Mouse (Mus musculus) neural tube, embryonic 12.5 days (tissue): ENCODE results near the gene Tmod3. TPM values are rescaled to one million over a fixed set of nuclear protein-coding genes. Genes with fewer than 3 reads are reported as not detected.

Experiments used
- ATAC-seq: fragments of 200-750 bp; cut with Nextera tagmentation; 2 replicates; pipeline ENCODE4 v1.8.0; 2017; ENCODE audit warnings: low read depth, mild to moderate bottlenecking, moderate TSS enrichment, moderate library complexity; ENCODE audit not compliant: low FRiP score
- H3K27ac ChIP-seq: fragments of 300-500 bp; sonication (generic); 2 replicates; pipeline ENCODE4 v1.5.1; 2016
- H3K27me3 ChIP-seq: fragments of 300-500 bp; sonication (generic); replicated peaks from 2 replicates; pipeline ENCODE4 v1.6.1; 2016; ENCODE audit warnings: mild to moderate bottlenecking
- H3K36me3 ChIP-seq: fragments of 300-500 bp; sonication (generic); 2 replicates; pipeline ENCODE4 v1.6.1; 2016; ENCODE audit warnings: mild to moderate bottlenecking
- H3K4me1 ChIP-seq: fragments of 300-500 bp; sonication (generic); 2 replicates; pipeline ENCODE4 v1.6.1; 2016
- H3K4me2 ChIP-seq: fragments of 300-500 bp; sonication (generic); replicated peaks from 2 replicates; pipeline ENCODE4 v1.6.1; 2016; ENCODE audit warnings: mild to moderate bottlenecking
- H3K4me3 ChIP-seq: fragments of 300-500 bp; sonication (generic); 2 replicates; pipeline ENCODE4 v1.5.1; 2016
- H3K9ac ChIP-seq: fragments of 300-500 bp; sonication (generic); 2 replicates; pipeline ENCODE4 v1.6.1; 2016; ENCODE audit warnings: mild to moderate bottlenecking
- H3K9me3 ChIP-seq: fragments of 300-500 bp; sonication (generic); 2 replicates; pipeline ENCODE4 v1.6.1; 2016; ENCODE audit warnings: mild to moderate bottlenecking
- WGBS: fragments of 180-500 bp; shearing (Covaris S2); methylation state at CpG from one replicate; pipeline ENCODE4 v1.1.7; 2016; 5-methylcytosine and 5-hydroxymethylcytosine counted together
- polyA plus RNA-seq: library from polyadenylated mRNA; unstranded; fragments of >200 nt; fragmentation: Nextera tagmentation; extraction: Ambion mirVana; gene quantifications from 2 replicates; pipeline ENCODE4 v1.2.1, GENCODE M21; 2016

Gene Tmod3
- polyA plus RNA-seq, 1 experiment from 2014 or later, result 99.9 TPM

- Histone ChIP-seq H3K36me3 (peaks cover 2% of the 10 kb centered on the region; the same call in 1 of the 2 replicates), H3K27ac (no peak overlapping the region), H3K9me3 (no peaks in the 10 kb centered on the region), H3K4me1 (no peaks in the 10 kb centered on the region), H3K4me2 (no peak overlapping the region), H3K27me3 (no peaks in the 10 kb centered on the region), H3K4me3 (no peak overlapping the region), H3K9ac (no peak overlapping the region)
- ATAC-seq, result no peak
- WGBS, result 70% methylated on average over 8 of the region's 8 CpGs
Observed at GRCm38 (mm10) chr9:75479106-75479725, 80.2 kb downstream of the Tmod3 start.

GRCm38 (mm10) chr9:75477212-75477611 lies 82.2 kb downstream of the Tmod3 start:
- no peaks in the 10 kb centered on the region for H3K4me1 ChIP-seq
- no peak for ATAC-seq
- H3K4me2 ChIP-seq, result no peak overlapping the region
- H3K36me3 ChIP-seq, result peaks cover 11% of the 10 kb centered on the region
- H3K4me3 ChIP-seq, result no peak overlapping the region
- no peak overlapping the region for H3K27ac ChIP-seq
- no peaks in the 10 kb centered on the region for H3K27me3 ChIP-seq
- WGBS, result 79% methylated on average over 3 of the region's 3 CpGs
- H3K9ac ChIP-seq, result no peak overlapping the region
- no peaks in the 10 kb centered on the region for H3K9me3 ChIP-seq

- Histone ChIP-seq H3K4me2 (no peak overlapping the region), H3K9ac (no peak overlapping the region), H3K4me3 (no peak overlapping the region), H3K4me1 (no peaks in the 10 kb centered on the region), H3K27ac (no peak overlapping the region), H3K36me3 (peaks cover 49% of the 10 kb centered on the region), H3K9me3 (no peaks in the 10 kb centered on the region), H3K27me3 (no peaks in the 10 kb centered on the region)
- WGBS, result 84% methylated on average over 14 of the region's 14 CpGs
- no peak for ATAC-seq
Observed at GRCm38 (mm10) chr9:75468297-75468696, 91.2 kb downstream of the Tmod3 start.

GRCm38 (mm10) chr9:75467581-75467980 lies 91.9 kb downstream of the Tmod3 start:
- no peak overlapping the region for H3K9ac ChIP-seq
- H3K4me1 ChIP-seq, result no peaks in the 10 kb centered on the region
- H3K4me3 ChIP-seq, result no peak overlapping the region
- no peak for ATAC-seq
- no peaks in the 10 kb centered on the region for H3K9me3 ChIP-seq
- peaks cover 54% of the 10 kb centered on the region for H3K36me3 ChIP-seq
- H3K27ac ChIP-seq, result no peak overlapping the region
- WGBS, result 96% methylated on average over 3 of the region's 3 CpGs
- H3K27me3 ChIP-seq, result no peaks in the 10 kb centered on the region
- H3K4me2 ChIP-seq, result no peak overlapping the region

GRCm38 (mm10) chr9:75466641-75467040 lies 92.8 kb downstream of the Tmod3 start:
- Histone ChIP-seq H3K27ac (no peak overlapping the region), H3K4me1 (no peaks in the 10 kb centered on the region), H3K4me3 (no peak overlapping the region), H3K4me2 (no peak overlapping the region), H3K36me3 (peaks cover 64% of the 10 kb centered on the region), H3K9ac (no peak overlapping the region), H3K9me3 (no peaks in the 10 kb centered on the region), H3K27me3 (no peaks in the 10 kb centered on the region)
- no peak for ATAC-seq
- 93% methylated on average over 4 of the region's 4 CpGs for WGBS

GRCm38 (mm10) chr9:75465856-75466255 lies 93.6 kb downstream of the Tmod3 start:
- Histone ChIP-seq H3K4me3 (no peak overlapping the region), H3K27ac (no peak overlapping the region), H3K9ac (no peak overlapping the region), H3K4me2 (no peak overlapping the region), H3K4me1 (no peaks in the 10 kb centered on the region), H3K36me3 (peaks cover 67% of the 10 kb centered on the region), H3K27me3 (no peaks in the 10 kb centered on the region), H3K9me3 (no peaks in the 10 kb centered on the region)
- no peak for ATAC-seq
- 94% methylated on average over 9 of the region's 9 CpGs for whole genome bisulfite sequencing

- WGBS, result 88% methylated on average over 8 of the region's 8 CpGs
- Histone ChIP-seq H3K36me3 (peaks cover 91% of the 10 kb centered on the region), H3K4me2 (no peak overlapping the region), H3K4me3 (no peak overlapping the region), H3K27me3 (no peaks in the 10 kb centered on the region), H3K4me1 (no peaks in the 10 kb centered on the region), H3K9ac (no peak overlapping the region), H3K9me3 (no peaks in the 10 kb centered on the region), H3K27ac (no peak overlapping the region)
- no peak for ATAC-seq
Observed at GRCm38 (mm10) chr9:75463050-75463660, 96.3 kb downstream of the Tmod3 start.

GRCm38 (mm10) chr9:75455684-75456083 lies 103.8 kb downstream of the Tmod3 start:
- Histone ChIP-seq H3K27me3 (no peaks in the 10 kb centered on the region), H3K9me3 (no peaks in the 10 kb centered on the region), H3K27ac (no peak overlapping the region), H3K4me2 (no peak overlapping the region), H3K4me3 (no peak overlapping the region), H3K9ac (no peak overlapping the region), H3K4me1 (no peaks in the 10 kb centered on the region), H3K36me3 (peaks cover 91% of the 10 kb centered on the region)
- ATAC-seq, result no peak
- WGBS, result 87% methylated on average over 10 of the region's 10 CpGs

GRCm38 (mm10) chr9:75453994-75454393 lies 105.5 kb downstream of the Tmod3 start:
- Histone ChIP-seq H3K36me3 (peaks cover 86% of the 10 kb centered on the region), H3K9me3 (no peaks in the 10 kb centered on the region), H3K4me1 (no peaks in the 10 kb centered on the region), H3K27ac (no peak overlapping the region), H3K4me2 (no peak overlapping the region), H3K9ac (no peak overlapping the region), H3K4me3 (no peak overlapping the region), H3K27me3 (no peaks in the 10 kb centered on the region)
- 93% methylated on average over 2 of the region's 2 CpGs for WGBS
- ATAC-seq, result no peak

GRCm38 (mm10) chr9:75448021-75448420 lies 111.4 kb downstream of the Tmod3 start:
- peaks cover 2% of the 10 kb centered on the region for H3K4me1 ChIP-seq
- 93% methylated on average over 3 of the region's 3 CpGs for WGBS
- ATAC-seq, result no peak
- H3K9ac ChIP-seq, result no peak overlapping the region
- no peak overlapping the region for H3K4me2 ChIP-seq
- H3K36me3 ChIP-seq, result peaks cover 67% of the 10 kb centered on the region
- H3K9me3 ChIP-seq, result no peaks in the 10 kb centered on the region
- H3K27me3 ChIP-seq, result no peaks in the 10 kb centered on the region
- no peak overlapping the region for H3K4me3 ChIP-seq
- no peak overlapping the region for H3K27ac ChIP-seq

Other genes with a start within 250 kb of the Tmod3 start
- not detected in 2 replicates for gene Bcl2l10, start 211.9 kb downstream of the Tmod3 start, polyA plus RNA-seq
- gene Mapk6, start 149.7 kb downstream of the Tmod3 start, polyA plus RNA-seq, result 184 and 188 TPM in 2 replicates
- 43.5 and 53.5 TPM in 2 replicates for gene Leo1, start 118.1 kb downstream of the Tmod3 start, polyA plus RNA-seq
- 114 and 117 TPM in 2 replicates for gene Tmod2, start 51.7 kb upstream of the Tmod3 start, polyA plus RNA-seq
- 16.8 and 18.8 TPM in 2 replicates for gene Lysmd2, start 66.1 kb upstream of the Tmod3 start, polyA plus RNA-seq
- 99.8 and 114 TPM in 2 replicates for gene Scg3, start 124.4 kb upstream of the Tmod3 start, polyA plus RNA-seq
- 5.3 TPM in 2 replicates for gene Bmp5, start 215.7 kb upstream of the Tmod3 start, polyA plus RNA-seq